Comparison of ENCODE assay signal across 16 mouse cellular contexts in genomic region chr5:72747384-72747783, GRCm38 (mm10). TPM values are rescaled to one million over a fixed set of nuclear protein-coding genes. Genes with fewer than 3 reads are reported as not detected.
A peak's percentile ranks its signal among the peaks of the same experiment; 100 is the strongest.
DNase-seq lines count a peak whose midpoint lies in the region; TF ChIP-seq lines count a peak whose summit lies in the region.
"Had no signal": no experiment of that assay in that cellular context is flagged by ENCODE, and none has a peak within 500 bp of the region (broad histone marks: within the 10 kb centered on the region; RNA-seq: fewer than 3 reads in every experiment).

No protein-coding gene starts in this region.

- intact Hi-C loops in gastrocnemius, adult 2 months (cut with DNase I) = no loop called here
- intact Hi-C loops in left cerebral cortex, adult 2 months (cut with DNase I) = no loop called here

- H3K4me3 ChIP-seq in gastrocnemius, adult 2 months = no peak overlapping the region
- H3K4me3 ChIP-seq in left cerebral cortex, adult 2 months = no peak overlapping the region
- H3K4me3 ChIP-seq: kidney, embryonic 15.5 days; limb, embryonic 10.5 days had no signal

- peak; percentile 17 for DNase-seq in gastrocnemius, adult 2 months
- DNase-seq in gastrocnemius, postnatal 25 days = no peak
- peak; percentile 20 for DNase-seq in fibroblast of lung, adult 2 months (ENCODE audit: low read depth)
- peak; percentile 51 to 55 for DNase-seq in left cerebral cortex, adult 2 months (ENCODE audit: extremely low spot score in 1 of 2, low spot score in 2 of 2)
- DNase-seq in right cerebral cortex, postnatal 14 days = peak; percentile 46
- no peak for DNase-seq in urinary bladder, adult 2 months (ENCODE audit: low spot score)
- no peak for DNase-seq in liver
- DNase-seq in embryo, embryonic 10 days (ENCODE audit: low spot score) = no peak
- DNase-seq: adrenal gland, adult 8-10 months; B cell, adult 2 months; cerebellum, postnatal 36 days; heart, postnatal 4 days; lung, postnatal 10 days had no signal

- no peak overlapping the region for H3K27ac ChIP-seq in gastrocnemius, adult 2 months
- H3K27ac ChIP-seq in left cerebral cortex, adult 2 months = peak overlapping the region; percentile 64
- H3K27ac ChIP-seq: kidney, embryonic 15.5 days; limb, embryonic 10.5 days; liver, embryonic 14.5 days had no signal

- TF ChIP-seq CTCF in gastrocnemius, adult 2 months (IDR thresholded peaks at IDR 0.05) = no peak
- no peak for TF ChIP-seq CTCF in left cerebral cortex, adult 2 months (IDR thresholded peaks at IDR 0.05)

RNA-seq across cellular contexts. Expression of gene Txk, which starts 5.2 kb away (rescaled TPM):
- under 1 TPM in 1 of 2 experiments, not detected in 1; 0.06 TPM for total RNA-seq in gastrocnemius, adult 2 months (2021)
- under 1 TPM in 1 of 2 experiments, not detected in 1; 0.11 TPM for total RNA-seq in gastrocnemius, postnatal 25 days (2021)
- total RNA-seq in left cerebral cortex, adult 2 months (2021) = under 1 TPM; 0.26 to 0.66 TPM
- polyA plus RNA-seq in urinary bladder, adult 2 months (2012; rRNA removed) = 0.60 and 0.87 TPM in 2 replicates
- polyA plus RNA-seq: limb, embryonic 10.5 days had no signal

Comparison
In these comparisons a context has a peak if more than half of its experiments do, and no peak if none do; other contexts are left out.
1. DNase-seq: peak in gastrocnemius, adult 2 months (single experiment), fibroblast of lung, adult 2 months (single experiment), left cerebral cortex, adult 2 months (2 of 2) and right cerebral cortex, postnatal 14 days (single experiment); none in gastrocnemius, postnatal 25 days (single experiment), urinary bladder, adult 2 months (single experiment), liver (single experiment) and embryo, embryonic 10 days (single experiment).